Mouse (Mus musculus): ENCODE data around the gene Scn5a.

DNA sequence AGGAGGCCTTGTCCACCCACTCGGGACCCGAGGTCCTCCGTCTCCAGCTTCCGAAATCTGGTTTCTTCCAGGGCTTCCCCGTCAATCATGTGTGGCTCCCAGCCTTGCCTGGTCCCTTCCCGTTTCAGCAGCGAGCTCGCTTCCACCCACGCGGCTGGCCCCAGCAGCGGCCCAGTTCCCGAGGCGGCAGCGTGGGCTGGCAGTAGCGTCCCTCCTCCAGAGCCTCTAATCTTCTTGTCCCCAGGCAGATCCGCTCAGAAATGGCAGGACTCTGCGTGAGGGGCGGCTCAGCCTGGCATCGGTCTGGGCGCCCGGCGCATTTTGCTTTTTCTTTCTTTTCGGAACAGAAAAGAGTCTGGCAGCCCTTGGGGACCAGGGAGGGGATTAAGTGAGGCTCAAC, 59.7 kb downstream of the Scn5a start:
- no peak for TF ChIP-seq CTCF (IDR thresholded peaks at IDR 0.05; ENCODE audit: low read depth, low read length)
- TF ChIP-seq POLR2A (IDR thresholded peaks at IDR 0.05; ENCODE audit: insufficient read depth, low read length): no peak
- TF ChIP-seq EP300 (IDR thresholded peaks at IDR 0.05; ENCODE audit: insufficient read depth, low read depth, low read length): no peak
